Mouse (Mus musculus) gastrocnemius, adult 18-20 months (tissue): Measurements from ENCODE around the gene Zfp968. TPM values are rescaled to one million over a fixed set of nuclear protein-coding genes. Genes with fewer than 3 reads are reported as not detected.
"Not testable (repeated sequence)": the region's sequence is repeated elsewhere in the genome, so short reads cannot be mapped to it uniquely, and the experiment has no call there.

Experiments
- DNase-seq: peaks from one replicate; pipeline ENCODE4 v3.0.0; 2021; ENCODE audit warnings: low spot score
- long read RNA-seq, 2 experiments: library from polyadenylated mRNA; stranded (forward); transcript quantifications; one replicate each; pipeline ENCODE4 v2.0.0; 2021
- total RNA-seq, 2 experiments: library from RNA; stranded (reverse); gene quantifications; 2 replicates each; pipeline ENCODE4 v1.2.3; 2021

The Zfp968 gene
- 1 to 10 TPM; 5.5 to 6.6 TPM for total RNA-seq
- long read RNA-seq, experiment 1, partial matches to known transcripts: 0 of 2 reads
- long read RNA-seq, experiment 1, other reads (novel, unspliced or antisense): 2 of 2 reads
- long read RNA-seq, experiment 2, partial matches to known transcripts: 0 of 1 reads
- long read RNA-seq, experiment 2, other reads (novel, unspliced or antisense): 1 of 1 reads

GRCm38 (mm10) chr2:175372136-175372535 is at the start of gene Zfp968:
TSS of gene Zfp968 (plus strand) at chr2:175372436.
- DNase-seq: not testable (repeated sequence)

DNA sequence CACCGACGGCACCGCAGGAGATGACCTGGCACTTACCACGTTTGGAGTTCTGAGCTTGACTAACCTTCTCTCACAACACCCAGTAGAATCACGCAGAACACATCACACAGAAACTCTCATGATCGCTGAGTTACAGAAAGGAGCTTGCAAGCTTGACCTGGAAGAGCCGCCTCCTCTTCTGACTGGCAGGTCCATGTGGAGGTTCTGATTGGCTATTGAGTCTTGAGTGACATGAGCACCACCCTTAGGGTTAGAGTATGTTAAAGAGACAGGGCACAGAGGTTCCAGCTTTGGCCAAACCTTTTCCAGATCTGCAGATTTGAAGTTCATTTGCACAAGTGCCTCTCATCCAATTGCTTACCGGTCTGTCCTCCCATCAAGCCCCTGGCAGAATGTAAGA is 34.1 kb upstream of the Zfp968 start, which contains the start of gene Gm4631:
Gene Gm4631 (minus strand): TSS at position 101 of the 400 bp plus-strand sequence.
- not testable (repeated sequence) for DNase-seq

Other genes starting within 250 kb of the Zfp968 start
- gene Gm14399, start 230.4 kb upstream of the Zfp968 start, total RNA-seq: 1 to 10 TPM; 6.4 to 8.1 TPM
- under 1 TPM; 0.28 to 0.78 TPM for gene Gm14443, start 196.6 kb upstream of the Zfp968 start, total RNA-seq
- gene Gm14391, start 165.5 kb upstream of the Zfp968 start, total RNA-seq: 10 to 100 TPM; 51.7 to 58.7 TPM
- gene Gm14440, start 97.3 kb upstream of the Zfp968 start, total RNA-seq: 1 to 10 TPM; 6.4 to 6.5 TPM
- 10 to 100 TPM; 37.4 to 43.7 TPM for gene Gm4631, start 34.2 kb upstream of the Zfp968 start, total RNA-seq
- 1 to 10 TPM; 2.2 to 4.6 TPM for gene Gm4724, start 63.4 kb downstream of the Zfp968 start, total RNA-seq
- gene Zfp965, start 97.5 kb downstream of the Zfp968 start, total RNA-seq: 1 to 10 TPM; 4.8 to 6.3 TPM